Mouse (Mus musculus): ENCODE measurements around the gene Frmd4a.

Frmd4a gene

DNA sequence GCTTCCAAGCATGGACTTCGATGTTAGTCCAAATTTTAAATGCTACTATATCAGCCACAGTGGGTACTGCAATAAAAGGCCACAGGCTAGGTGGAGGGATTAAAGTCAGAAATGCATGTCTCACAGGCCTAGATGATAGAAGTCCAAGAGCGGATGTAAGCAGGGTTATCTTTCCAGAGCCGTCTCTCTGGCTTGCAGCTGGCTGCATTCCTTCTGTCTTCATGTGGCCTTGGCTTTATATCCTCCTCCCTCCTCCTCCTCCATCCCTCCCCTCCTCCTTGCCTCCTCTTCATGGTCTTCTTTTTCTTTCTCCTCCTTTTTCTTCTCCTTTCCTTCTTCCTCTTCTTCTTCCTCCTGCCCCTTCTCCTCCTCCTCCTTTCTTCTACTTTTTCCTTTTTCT lies 427.2 kb downstream of the Frmd4a start:
- in situ Hi-C loops (cut with MboI; ENCODE audit: low pct_unique_long_range_greater_than_20kb in 1 of 2, low sequenced_read_pairs in 2 of 2, unreplicated experiment in 1 of 2): no loop called here

DNA sequence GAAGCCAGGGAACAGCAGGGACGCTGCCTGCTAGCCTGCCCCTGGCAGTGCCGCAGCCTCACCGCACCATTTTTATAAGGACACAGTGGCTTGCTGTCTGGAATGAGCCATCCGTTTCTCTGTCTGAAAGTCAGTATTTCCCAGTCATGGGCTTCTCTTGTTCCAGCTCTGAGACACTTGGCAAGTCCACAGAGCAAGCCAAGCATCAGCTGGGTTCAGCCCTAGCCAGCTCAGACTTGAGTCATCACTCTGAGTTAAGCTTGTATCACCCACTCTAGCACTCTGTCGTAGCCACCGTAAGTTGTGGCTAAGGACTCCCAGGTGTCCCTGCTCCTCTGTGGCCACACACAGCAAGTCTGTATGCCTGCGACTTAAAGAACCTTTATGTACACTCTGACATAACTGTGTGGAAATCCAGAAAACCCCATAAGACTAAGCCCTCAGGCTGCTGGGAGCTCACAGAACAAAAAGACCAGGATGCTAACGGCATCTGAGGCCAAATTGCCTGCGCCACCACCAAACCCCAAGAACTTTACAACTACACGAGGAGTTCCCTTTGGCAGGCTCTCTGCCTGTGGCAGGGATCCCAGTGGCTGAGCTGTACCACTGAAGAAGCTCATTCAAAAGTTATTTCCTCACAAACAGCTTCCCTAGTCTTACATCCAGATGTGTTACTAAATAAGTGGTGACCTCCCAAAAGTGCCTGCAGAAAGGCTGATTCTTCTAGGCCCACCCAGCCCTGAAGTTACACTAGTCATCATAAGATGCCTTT lies 428.3 kb downstream of the Frmd4a start:
- in situ Hi-C loops (cut with MboI; ENCODE audit: low pct_unique_long_range_greater_than_20kb in 1 of 2, low sequenced_read_pairs in 2 of 2, unreplicated experiment in 1 of 2): no loop called here

DNA sequence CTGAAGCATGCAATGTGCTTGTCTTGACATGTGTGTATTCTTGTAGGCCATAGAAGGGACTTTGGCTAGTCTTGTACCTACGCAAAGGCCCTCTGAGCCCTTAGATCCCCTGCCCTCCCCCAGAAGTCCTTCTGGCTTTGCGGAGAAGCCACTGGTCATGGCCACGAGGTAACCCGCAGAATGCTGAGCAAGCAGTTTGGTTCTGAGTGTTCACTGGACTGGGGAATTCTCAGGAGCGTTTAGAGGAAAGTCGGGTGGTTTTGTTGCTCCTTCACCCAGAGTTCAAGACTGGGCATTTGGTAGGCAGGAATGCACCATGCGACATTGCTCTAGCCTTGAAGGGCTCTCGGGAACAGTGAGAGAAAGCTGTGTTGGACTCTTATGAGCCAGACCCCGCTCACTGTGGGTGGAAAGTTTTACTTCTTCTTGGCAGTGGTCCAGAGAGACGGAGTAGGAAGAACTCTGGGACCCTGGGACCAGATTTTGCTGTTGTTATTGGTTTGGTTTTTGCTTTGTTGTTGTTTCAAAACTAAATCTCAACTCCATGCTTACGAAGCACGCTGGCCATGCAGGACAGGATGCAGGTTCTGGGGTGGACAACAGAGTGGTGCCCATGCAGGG lies 432.5 kb downstream of the Frmd4a start:
- in situ Hi-C loops (cut with MboI; ENCODE audit: low pct_unique_long_range_greater_than_20kb in 1 of 2, low sequenced_read_pairs in 2 of 2, unreplicated experiment in 1 of 2): no loop called here

DNA sequence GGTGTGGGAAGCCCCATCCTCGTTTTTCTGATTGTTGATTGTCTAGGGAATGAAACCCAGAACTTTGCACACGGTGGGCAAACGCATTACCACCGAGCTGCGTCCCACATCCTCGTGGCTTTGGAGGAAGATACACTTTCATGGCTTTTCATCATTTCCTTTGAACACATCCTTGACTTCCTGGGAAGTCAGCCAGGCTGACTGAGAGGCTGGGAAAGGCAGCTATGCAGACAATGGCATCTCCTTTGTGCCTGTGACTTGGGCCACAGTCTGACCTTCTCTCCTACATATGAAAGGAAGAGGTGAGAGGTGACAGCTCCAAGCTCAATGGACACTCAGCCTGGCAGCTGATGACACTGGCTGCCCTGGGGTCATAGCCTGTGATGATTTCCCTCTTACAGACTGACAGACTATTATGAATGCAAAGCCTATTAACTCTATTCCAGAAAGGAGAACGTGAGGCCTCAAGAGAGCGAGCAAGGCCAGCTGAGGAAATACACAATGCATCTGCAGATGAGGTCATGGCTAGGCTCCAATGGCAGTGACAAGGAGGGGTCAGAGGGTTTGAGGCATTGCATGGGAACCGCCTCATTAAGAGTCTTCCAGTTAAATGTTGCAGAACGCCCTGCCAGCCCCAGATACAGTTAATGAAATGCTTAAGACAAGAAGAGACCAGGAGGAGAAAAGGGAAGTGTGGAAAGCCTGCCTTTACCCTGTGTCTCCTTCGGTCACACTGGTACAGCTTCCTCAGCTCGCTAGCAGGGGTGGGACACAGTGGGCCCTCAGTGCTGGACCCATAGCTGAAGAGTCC lies 435.3 kb downstream of the Frmd4a start:
- in situ Hi-C loops (cut with MboI; ENCODE audit: low pct_unique_long_range_greater_than_20kb in 1 of 2, low sequenced_read_pairs in 2 of 2, unreplicated experiment in 1 of 2): no loop called here

DNA sequence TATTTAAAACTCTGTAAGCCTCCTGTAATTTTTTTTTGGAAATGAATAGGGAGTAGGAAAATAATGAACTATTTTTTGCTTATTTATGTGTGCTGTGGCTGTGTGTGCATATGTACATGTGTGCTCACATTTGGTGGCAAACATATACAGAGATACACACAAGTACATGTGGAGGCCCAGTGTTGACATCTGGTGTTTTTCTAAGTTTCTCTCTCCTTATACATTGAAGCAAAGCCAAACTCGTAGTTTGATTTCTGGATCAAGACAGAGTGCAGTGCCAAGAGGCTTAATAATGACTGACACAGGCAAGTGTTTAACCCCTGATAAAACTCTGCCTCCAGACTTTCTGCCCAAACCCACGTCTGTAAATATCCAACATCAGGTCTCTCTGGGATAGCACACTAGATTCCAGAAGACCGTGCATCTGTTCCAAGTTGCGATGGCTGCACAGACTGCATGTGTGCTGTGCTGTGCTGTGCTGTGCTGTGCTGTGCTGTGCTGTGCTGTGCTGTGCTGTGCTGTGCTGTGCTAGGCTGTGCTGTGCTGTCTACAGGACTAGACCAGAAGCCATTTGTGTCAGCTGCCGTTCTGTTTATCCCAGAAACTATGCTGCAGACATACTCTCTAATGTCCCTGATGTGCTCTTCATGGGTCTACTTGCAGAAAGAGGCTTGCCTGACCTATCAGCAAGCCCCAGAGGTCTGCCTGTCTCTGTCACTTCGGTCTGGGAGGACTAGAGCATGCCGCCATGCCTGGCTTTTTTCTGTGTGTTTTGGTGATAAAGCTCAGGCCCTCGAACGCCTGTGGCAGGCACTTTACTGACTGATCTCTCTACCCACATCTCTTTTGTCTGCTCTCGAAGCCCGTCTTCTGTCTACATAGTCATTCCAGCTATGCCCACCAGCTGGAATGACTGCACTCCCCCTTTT lies 437.8 kb downstream of the Frmd4a start:
- in situ Hi-C loops (cut with MboI; ENCODE audit: low pct_unique_long_range_greater_than_20kb in 1 of 2, low sequenced_read_pairs in 2 of 2, unreplicated experiment in 1 of 2): no loop called here

DNA sequence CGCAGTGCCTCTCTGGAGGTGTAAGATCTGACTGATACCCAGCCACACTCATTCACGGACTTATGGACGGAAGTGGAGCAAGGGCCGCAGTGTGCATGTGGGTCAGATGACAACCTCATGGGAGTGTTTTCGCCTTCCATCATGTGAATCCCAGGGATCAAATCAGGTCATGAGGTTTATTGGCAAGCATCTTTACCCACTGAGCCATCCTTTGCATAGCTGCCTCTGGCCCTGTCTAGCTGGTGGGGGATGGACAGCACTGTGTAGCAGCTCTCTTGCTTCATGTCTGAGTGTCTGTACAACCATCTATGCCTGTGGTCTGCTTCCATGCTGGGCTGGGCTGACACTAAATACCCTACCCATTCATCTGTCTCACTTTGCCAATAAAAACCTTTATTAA lies 443.4 kb downstream of the Frmd4a start:
- in situ Hi-C loops (cut with MboI; ENCODE audit: low pct_unique_long_range_greater_than_20kb in 1 of 2, low sequenced_read_pairs in 2 of 2, unreplicated experiment in 1 of 2): no loop called here

DNA sequence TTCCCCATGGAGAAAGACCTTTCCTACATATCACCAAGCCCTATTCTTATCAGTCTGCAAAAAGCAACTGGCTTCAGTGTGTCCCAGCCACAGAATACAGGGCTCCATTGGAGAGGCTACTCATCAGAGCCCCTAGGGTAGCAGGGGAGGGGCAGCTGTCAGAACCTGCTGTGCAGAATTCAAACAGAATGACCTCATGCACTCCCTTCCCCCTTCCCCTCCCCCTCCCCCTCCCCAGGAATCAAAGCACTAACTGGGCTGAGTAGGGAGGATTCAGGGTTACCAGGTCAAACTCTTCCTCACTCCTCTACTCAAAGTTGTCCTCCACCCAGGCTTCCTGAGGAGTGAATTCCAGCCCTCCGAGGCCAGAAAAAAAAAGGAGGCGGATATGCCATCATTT lies 444.0 kb downstream of the Frmd4a start:
- in situ Hi-C loops (cut with MboI; ENCODE audit: low pct_unique_long_range_greater_than_20kb in 1 of 2, low sequenced_read_pairs in 2 of 2, unreplicated experiment in 1 of 2): no loop called here

DNA sequence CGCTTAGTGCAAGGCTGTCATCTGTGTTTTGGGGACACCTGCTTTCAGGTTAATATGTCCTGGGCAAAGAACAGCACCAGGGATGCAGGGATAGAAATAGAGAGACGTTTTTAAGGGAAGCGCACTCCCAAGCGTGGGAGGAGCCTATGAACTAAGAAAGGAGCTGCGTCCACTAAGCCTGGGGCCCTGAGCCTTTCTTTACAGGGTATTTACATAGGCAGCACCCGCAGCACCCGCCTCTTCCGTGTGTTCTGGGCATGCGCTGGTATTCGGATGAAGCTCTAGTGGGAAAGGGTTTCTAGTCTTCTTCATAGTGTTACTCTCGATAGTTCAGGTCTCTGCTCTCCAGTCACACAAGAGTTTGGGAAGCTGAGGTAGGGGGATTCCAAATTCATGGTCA lies 445.0 kb downstream of the Frmd4a start:
- in situ Hi-C loops (cut with MboI; ENCODE audit: low pct_unique_long_range_greater_than_20kb in 1 of 2, low sequenced_read_pairs in 2 of 2, unreplicated experiment in 1 of 2): no loop called here

DNA sequence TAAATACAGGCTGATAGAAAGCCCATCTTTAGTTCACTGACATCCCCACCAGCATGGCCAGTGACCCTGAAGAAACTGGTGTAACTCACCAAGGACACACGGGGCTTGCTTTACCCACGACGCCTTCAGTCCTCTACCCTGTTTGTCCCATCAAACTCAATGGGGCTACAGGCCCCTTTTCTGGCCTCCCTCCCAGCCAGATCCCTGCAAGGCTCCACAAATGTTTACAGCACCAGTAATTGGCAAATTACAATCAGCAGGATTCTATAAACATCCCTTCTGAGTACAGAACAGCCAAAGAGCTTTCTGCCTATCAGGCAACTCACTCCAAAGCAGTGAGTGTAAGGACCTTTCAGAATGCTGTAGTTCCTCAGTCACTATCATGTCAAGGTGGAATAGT lies 448.6 kb downstream of the Frmd4a start:
- in situ Hi-C loops (cut with MboI; ENCODE audit: low pct_unique_long_range_greater_than_20kb in 1 of 2, low sequenced_read_pairs in 2 of 2, unreplicated experiment in 1 of 2): no loop called here

DNA sequence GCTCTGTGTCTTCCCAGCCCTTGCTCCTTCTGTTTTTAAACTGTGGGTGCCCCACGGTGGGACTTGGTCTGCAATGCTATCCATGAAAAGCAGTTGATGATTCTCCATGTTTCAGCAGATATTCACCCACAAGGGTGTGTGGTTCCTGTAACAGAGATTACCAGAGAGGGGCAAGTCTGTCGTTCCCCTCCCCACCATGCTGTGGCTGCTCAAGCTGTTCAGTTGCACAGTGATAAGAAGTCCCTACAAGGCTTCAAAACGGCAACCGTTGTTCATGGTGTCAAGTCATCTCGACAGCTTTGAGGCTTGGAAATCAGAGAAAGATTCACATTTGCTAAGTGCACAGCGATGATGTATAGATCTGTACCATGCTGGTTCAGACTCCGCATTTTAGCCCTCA lies 449.8 kb downstream of the Frmd4a start:
- in situ Hi-C loops (cut with MboI; ENCODE audit: low pct_unique_long_range_greater_than_20kb in 1 of 2, low sequenced_read_pairs in 2 of 2, unreplicated experiment in 1 of 2): no loop called here

DNA sequence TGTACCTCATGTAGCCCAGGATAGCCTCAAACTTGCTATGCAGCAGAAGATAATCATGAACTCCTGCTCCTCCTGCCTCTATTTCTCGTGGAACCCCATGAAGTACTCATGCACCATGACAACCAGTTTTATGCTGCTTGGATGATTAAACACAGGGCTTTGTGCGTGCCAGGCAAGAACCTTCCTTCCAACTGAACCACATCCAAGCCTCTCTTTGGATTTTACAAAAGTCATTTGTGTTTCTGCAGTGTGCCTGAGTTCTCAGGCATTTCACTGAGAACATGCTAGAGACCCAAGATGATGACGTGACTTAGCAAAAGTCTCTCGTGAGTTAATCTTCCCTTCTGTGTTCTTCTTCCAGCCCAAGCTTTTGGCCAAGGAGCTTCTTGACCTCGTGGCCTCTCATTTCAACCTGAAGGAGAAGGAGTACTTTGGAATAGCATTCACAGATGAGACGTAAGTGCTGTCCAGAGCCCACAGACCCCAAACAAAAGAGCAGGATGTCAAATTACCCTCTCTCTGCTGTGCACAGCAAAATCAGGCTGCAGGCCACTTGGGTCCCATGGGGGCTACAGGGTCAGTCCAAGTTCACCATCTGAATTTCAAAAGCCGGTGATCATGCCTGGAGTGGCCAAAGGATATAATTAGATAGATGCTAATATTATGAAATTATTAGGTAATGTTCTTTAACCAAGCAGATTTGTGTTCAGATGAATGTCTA lies 455.4 kb downstream of the Frmd4a start:
- in situ Hi-C loops (cut with MboI; ENCODE audit: low pct_unique_long_range_greater_than_20kb in 1 of 2, low sequenced_read_pairs in 2 of 2, unreplicated experiment in 1 of 2): no loop called here

DNA sequence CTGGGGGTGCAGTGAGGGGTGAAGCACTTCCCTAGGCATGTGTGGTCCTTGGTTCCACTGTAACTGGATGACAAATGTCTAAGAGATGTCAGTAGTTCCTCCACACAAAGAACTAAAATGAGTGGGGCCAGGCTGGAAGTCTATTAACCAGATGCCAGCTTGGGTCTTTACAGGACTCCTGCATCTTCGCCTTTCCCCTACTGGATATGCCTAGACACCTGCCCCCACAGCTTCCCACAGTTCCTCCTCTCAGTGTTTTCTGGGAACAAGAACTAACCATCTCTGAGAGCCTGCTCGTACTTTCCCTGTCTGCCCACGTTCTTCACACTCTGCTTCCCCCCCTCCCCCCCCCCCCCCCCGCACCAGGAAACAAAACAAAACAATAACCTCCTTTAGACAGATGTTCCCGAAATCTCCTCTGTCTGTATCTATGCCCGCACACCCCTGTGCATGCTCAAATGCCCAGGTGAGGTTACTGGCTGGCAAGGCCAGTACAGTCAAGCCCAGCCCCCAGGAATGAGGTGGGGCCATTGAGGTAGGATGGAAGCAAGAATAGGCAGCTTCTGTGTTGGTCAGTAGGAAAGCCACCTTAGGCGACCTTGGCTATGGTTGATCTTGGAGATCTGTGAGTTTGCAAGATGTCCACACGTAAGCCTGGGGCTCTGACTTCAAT lies 456.5 kb downstream of the Frmd4a start:
- in situ Hi-C loops (cut with MboI; ENCODE audit: low pct_unique_long_range_greater_than_20kb in 1 of 2, low sequenced_read_pairs in 2 of 2, unreplicated experiment in 1 of 2): no loop called here

DNA sequence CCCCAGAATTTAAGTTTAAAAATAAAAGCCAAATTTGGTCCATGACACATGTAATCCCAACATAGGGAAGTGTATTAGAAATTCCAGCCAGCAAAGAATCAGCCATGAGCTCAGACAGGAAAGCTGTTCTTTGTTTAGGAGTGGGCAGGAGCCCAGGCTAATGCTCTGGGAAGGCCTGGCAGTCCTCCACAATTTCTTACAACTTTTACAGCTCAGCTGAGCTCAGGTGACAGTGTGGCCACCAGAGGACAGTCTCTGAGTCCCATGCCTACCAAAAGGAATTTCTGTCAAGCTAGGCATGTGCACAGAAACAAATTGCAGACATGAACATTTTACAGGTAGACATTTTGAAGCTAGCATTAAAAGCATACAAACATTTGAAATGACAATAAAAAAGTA lies 457.0 kb downstream of the Frmd4a start:
- in situ Hi-C loops (cut with MboI; ENCODE audit: low pct_unique_long_range_greater_than_20kb in 1 of 2, low sequenced_read_pairs in 2 of 2, unreplicated experiment in 1 of 2): no loop called here

DNA sequence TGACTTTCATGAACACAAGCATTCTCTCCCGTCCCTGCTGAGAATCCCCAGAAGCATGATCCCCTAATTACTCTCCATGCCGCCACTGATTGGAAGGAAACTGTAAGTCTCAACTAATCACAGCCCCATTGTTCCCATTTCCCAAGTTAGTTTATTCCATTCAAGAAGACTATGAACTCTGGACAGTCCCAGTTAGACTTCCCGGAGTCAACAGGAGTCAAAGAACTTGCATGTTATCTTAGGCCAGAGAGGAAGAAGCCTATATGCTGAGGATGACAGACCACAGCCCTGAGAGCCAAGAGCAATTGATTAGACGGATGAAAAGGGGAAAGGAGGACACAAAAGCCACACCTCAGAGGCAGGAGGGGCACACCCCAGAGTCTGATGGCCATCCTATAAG lies 458.5 kb downstream of the Frmd4a start:
- in situ Hi-C loops (cut with MboI; ENCODE audit: low pct_unique_long_range_greater_than_20kb in 1 of 2, low sequenced_read_pairs in 2 of 2, unreplicated experiment in 1 of 2): loop anchor here in 1 of 2 experiments (25.0 kb wide), 1 partner anchor 139 kb away; no protein-coding TSS in a partner anchor

DNA sequence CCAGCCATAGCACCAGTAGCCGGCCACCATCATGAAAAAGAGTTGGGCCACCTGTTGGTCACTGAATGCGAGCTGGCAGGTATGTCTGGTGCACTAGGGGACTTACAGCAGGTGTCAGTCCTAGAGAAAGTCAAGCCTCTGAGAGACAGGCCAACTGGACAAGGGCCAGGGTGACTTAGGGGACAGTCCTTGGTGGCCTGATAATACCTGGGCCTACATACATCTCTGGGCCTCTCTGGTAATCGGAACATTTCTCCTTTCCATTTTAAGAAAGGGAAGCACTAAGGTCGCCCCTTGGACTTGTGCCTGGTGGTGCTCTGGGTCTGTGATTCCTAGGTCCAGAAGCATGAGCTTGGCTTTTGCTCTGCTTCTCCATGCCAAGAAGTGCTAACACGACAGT lies 459.1 kb downstream of the Frmd4a start:
- in situ Hi-C loops (cut with MboI; ENCODE audit: low pct_unique_long_range_greater_than_20kb in 1 of 2, low sequenced_read_pairs in 2 of 2, unreplicated experiment in 1 of 2): loop anchor here in 1 of 2 experiments (25.0 kb wide), 1 partner anchor 139 kb away; no protein-coding TSS in a partner anchor

DNA sequence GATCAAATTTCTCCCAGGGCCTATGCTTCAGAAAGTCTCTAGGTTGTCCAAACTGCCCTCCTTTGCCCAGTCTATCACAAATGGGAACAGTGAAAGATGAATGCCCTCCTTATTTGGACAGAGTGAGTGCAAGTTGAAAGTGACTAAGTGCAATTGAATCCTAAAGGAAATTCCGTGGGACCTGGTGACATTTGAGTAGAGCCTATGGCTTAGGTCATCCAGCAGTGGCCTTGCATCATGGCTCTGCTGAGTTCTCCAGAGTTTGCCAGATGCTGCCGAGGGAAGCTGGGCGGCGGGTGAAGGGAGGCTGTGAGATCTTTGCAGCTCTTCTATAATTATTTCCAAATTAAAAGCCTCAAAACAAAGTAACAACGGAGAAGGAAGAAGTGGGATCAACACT lies 459.8 kb downstream of the Frmd4a start:
- in situ Hi-C loops (cut with MboI; ENCODE audit: low pct_unique_long_range_greater_than_20kb in 1 of 2, low sequenced_read_pairs in 2 of 2, unreplicated experiment in 1 of 2): loop anchor here in 1 of 2 experiments (25.0 kb wide), 1 partner anchor 140 kb away; no protein-coding TSS in a partner anchor

DNA sequence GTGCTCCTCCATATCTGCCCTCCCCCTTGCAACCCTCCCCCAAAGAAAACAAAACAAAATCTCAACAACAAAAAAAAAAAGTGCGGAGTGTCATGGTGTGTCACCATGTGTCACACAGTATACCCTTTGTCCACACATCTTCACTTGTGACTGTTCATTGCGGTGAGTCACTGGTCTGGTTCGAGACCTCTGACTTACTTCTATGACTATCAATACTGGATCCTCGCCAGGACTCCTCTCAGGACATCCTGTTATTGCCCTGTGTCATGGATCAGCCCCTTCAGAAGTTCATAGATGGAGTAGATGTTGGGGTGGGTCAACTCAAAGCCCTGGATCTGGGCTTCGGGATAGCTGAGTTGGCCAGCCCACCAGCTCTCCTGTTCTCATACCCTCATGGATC lies 462.7 kb downstream of the Frmd4a start:
- in situ Hi-C loops (cut with MboI; ENCODE audit: low pct_unique_long_range_greater_than_20kb in 1 of 2, low sequenced_read_pairs in 2 of 2, unreplicated experiment in 1 of 2): loop anchor here in 1 of 2 experiments (25.0 kb wide), 1 partner anchor 143 kb away; no protein-coding TSS in a partner anchor

Measured in mouse embryonic stem cell (cell line).